Mouse (Mus musculus) duodenum, adult 2 months (tissue): ENCODE results near the gene Vmn1r200. TPM values are rescaled to one million over a fixed set of nuclear protein-coding genes. Genes with fewer than 3 reads are reported as not detected.

ENCODE experiments used
- polyA plus RNA-seq: library from polyadenylated mRNA; depleted of rRNA; stranded (reverse); fragments of >200 nt; gene quantifications from 2 replicates; pipeline ENCODE4 v1.2.3, GENCODE M21; 2012; ENCODE audit warnings: low replicate concordance; rRNA removed

Vmn1r200 gene
- not detected in 2 replicates for polyA plus RNA-seq

DNA sequence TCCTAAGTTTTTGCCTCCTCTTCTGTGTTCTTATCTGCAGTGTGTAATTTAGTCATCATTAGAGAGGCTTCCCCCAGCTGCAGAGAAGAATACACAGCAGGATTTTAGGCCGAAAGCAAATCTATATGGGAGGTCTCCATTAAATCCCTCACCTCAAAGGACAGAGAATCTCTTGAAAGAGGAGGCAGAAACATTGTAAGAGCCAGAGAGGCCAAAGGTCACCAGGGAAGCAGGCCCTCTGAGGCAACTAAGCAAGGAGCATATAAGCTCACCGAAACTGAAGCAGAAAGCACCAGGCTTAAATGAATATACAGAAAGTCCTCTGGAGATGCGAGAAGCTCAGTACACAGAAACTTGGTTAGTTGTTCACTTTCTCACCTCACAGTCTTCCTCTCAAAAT, at the start of gene Vmn1r200:
TSS of gene Vmn1r200 (plus strand) at position 301 of the 400 bp plus-strand sequence.

DNA sequence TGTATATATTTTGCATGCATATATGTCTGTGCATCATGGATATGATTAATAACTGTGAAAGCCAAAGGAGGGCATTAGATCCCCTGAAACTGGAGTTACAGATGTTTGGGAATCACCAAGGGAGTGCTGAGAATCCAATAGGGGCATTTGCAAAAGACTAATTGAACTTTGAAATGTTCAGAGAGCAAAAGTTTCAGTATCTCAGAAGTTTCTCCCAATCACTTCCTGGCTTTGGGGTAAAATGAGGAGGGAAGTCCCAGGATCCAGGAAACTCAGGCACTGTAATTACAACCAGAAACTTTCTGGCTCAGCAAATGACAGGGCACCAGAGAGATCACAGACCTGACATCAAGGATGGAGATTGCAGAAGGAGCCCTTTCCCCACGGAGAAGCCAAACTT, 40.1 kb upstream of the Vmn1r200 start, which contains the start of gene Vmn1r198:
TSS of gene Vmn1r198 (plus strand) at position 301 of the 400 bp plus-strand sequence.

DNA sequence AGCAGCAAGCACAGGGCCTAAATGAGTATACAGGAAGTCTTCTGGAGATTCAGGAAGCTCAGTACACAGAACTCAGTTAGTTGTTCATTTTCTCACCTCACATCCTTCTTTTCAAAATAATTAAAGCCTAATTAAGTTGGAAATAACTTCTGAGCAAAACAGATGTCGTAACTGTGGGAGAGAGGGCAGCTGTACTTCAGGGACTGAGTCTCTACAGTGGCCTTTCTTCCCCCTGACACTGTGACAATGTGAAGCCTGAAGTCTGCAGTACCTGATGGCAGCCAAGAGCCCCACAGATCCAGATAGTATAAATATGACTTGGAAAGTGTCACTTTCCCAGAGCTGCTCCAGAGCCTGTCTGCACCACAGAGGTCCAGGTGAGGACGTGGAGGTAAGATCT, 10.7 kb upstream of the Vmn1r200 start, which contains the start of gene Vmn1r199:
TSS of gene Vmn1r199 (plus strand) at position 301 of the 400 bp plus-strand sequence.

Other genes starting within 250 kb of the Vmn1r200 start
- gene Vmn1r191, start 206.4 kb upstream of the Vmn1r200 start, polyA plus RNA-seq = not detected in 2 replicates
- gene Vmn1r192, start 199.2 kb upstream of the Vmn1r200 start, polyA plus RNA-seq = not detected in 2 replicates
- gene Vmn1r193, start 167.2 kb upstream of the Vmn1r200 start, polyA plus RNA-seq = not detected in 2 replicates
- gene Vmn1r194, start 146.2 kb upstream of the Vmn1r200 start, polyA plus RNA-seq = not detected in 2 replicates
- gene Vmn1r195, start 119.9 kb upstream of the Vmn1r200 start, polyA plus RNA-seq = not detected in 2 replicates
- not detected in 2 replicates for gene Vmn1r196, start 100.5 kb upstream of the Vmn1r200 start, polyA plus RNA-seq
- gene Vmn1r197, start 65.8 kb upstream of the Vmn1r200 start, polyA plus RNA-seq = not detected in 2 replicates
- gene Vmn1r198, start 40.0 kb upstream of the Vmn1r200 start, polyA plus RNA-seq = not detected in 2 replicates
- gene Vmn1r199, start 10.6 kb upstream of the Vmn1r200 start, polyA plus RNA-seq = not detected in 2 replicates
- gene Vmn1r201, start 81.5 kb downstream of the Vmn1r200 start, polyA plus RNA-seq = not detected in 2 replicates
- not detected in 2 replicates for gene Vmn1r202, start 115.0 kb downstream of the Vmn1r200 start, polyA plus RNA-seq
- not detected in 2 replicates for gene Vmn1r203, start 127.7 kb downstream of the Vmn1r200 start, polyA plus RNA-seq
- not detected in 2 replicates for gene Vmn1r204, start 162.8 kb downstream of the Vmn1r200 start, polyA plus RNA-seq
- gene Vmn1r205, start 202.6 kb downstream of the Vmn1r200 start, polyA plus RNA-seq = not detected in 2 replicates
- gene Vmn1r206, start 233.9 kb downstream of the Vmn1r200 start, polyA plus RNA-seq = not detected in 2 replicates